Mouse (Mus musculus): ENCODE data around the gene Slc22a17. TPM values are rescaled to one million over a fixed set of nuclear protein-coding genes. Genes with fewer than 3 reads are reported as not detected.
"Not testable (repeated sequence)": the region's sequence is repeated elsewhere in the genome, so short reads cannot be mapped to it uniquely, and the experiment has no call there.

Slc22a17 gene
- 10 to 100 TPM; 11.8 to 13.9 TPM for total RNA-seq (2021)
- long read RNA-seq, experiment 1, transcript Slc22a17-210 (10 exons, 2,340 nt), result major isoform, 5 of 19 reads
- long read RNA-seq, experiment 1, partial matches to known transcripts, result 3 of 19 reads
- long read RNA-seq, experiment 1, other reads (novel, unspliced or antisense), result 9 of 19 reads
- long read RNA-seq, experiment 2, partial matches to known transcripts, result 2 of 11 reads
- long read RNA-seq, experiment 2, other reads (novel, unspliced or antisense), result 5 of 11 reads

DNA sequence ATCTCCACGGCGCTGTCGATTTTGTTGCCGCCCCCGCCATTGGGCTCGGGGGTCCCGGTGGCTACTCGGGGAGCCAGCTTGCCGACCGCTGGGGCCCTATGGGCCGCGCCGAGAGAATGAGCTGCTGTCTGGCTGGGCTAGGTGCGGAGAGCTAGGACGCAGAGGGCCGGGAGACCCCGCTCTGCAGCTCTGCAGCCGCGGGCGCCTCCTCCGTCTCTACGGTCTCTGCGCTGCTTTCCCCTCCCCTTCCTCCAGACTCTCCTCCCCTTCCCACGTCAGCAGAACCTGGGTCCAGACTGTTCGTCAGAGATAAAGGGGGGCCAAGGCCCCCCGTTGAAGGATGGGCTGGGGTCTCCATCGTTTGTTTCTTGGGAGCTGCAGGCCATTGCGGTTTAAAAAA is at the start of gene Slc22a17:
Gene Slc22a17 (minus strand): TSS at position 247 of the 400 bp plus-strand sequence.
- peak; percentile 71 for DNase-seq

DNA sequence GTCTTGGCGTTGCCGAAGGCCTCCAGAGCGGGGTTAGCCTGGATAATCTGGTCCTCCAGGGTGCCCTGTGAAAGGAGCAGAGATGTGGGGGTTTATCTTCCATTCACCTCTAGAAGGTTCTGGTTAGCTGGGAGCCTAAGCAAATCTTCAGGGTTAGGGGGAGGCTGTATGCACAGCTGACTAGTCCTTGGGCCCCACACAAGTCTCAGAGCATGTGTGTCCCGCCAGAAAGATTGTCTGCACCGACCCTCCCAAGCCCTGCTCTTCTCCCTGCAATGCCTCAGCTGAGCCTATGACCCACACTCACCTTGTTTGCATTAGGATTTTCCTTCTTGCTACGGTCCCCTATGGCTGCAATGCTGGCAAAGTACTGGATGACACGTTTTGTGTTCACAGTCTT is 49.8 kb upstream of the Slc22a17 start:
- DNase-seq, result no peak

DNA sequence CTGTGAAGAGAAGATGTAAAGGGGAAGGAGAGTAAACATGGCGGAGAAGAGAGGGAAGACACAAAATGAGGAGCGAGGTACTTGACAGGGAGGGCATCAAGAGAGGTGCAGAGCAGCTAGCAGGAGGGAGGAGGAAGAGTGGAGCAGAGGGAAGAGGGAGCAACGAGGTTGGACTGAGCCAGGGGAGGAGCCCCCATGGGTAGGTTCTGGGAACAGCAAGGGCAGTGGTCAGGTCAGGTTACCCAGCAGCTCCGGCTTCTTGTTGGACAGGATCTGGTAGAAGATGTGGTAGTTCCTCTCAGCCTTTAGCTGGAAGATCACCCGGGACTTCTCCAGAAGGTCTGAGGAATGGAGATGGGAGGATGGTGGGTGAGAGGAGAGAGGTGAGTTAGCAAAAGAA is 48.6 kb upstream of the Slc22a17 start:
- no peak for DNase-seq

DNA sequence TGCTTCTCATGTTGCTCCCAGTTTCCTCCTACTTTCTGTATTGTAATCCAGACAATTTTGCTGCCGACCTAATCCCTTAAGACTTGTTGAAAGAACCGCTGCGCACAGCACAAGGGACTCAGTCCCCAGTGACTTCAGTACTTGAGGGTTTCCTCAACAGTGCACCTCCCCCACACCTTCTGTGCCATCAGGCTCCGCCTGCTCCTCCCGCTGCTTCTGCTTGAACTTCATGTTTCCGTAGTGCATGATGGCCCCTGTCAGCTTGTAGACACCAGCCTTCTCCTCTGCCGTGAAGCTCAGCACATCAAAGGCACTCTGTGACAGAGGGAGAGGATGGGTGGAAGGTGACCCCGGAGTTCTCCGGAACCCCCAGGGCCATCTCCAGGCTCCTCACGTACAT is 47.8 kb upstream of the Slc22a17 start:
- DNase-seq, result no peak

DNA sequence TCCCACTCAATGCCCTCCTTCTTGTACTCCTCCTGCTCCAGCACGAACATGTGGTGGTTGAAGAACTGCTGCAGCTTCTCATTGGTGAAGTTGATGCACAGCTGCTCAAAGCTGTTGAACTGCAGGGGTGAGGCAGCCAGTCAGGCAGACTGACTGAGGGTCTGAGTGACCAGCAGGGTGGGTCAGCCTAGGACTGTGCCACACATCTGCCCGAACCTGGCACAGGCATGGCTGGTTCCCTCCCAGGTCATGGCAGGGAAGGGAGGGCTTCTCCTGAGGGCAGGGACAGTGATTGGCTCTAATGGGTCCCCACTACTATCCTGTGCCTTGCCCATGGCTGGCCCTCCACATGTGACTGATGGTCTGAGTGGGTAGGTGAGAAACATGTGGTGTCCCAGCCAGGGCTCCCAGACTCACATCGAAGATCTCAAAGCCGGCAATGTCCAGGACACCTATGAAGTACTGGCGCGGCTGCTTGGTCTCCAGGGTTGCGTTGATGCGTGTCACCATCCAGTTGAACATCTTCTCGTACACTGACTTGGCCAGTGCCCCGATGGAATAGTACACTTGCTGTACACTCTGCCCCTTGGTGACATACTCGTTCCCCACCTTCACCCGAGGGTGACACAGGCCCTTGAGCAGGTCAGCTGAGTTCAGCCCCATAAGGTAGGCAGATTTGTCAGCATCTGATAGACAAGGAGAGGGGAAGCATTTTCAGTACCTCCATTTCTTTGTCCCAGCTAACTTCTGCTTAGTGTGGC is 47.1 kb upstream of the Slc22a17 start:
- not testable (repeated sequence) for DNase-seq

DNA sequence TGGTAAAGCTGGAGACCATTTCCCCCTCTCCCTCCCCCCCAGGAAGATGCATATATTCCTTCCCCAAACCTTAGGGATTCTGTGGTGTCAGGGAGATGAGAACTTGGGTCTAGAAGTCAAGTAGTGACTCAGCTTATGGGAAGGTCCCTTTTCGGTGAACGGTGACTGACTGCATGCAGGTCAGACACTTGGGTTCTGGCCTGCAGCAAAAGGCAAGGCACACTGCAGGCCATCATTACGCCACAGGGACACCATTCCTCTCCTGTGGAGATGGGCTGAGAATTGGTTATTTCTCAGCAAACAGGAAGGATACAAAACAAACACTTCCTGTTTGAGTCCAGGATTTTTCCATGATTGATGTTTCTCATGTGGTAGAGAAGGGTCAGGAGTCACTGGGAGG is 46.3 kb upstream of the Slc22a17 start:
- no peak for DNase-seq

DNA sequence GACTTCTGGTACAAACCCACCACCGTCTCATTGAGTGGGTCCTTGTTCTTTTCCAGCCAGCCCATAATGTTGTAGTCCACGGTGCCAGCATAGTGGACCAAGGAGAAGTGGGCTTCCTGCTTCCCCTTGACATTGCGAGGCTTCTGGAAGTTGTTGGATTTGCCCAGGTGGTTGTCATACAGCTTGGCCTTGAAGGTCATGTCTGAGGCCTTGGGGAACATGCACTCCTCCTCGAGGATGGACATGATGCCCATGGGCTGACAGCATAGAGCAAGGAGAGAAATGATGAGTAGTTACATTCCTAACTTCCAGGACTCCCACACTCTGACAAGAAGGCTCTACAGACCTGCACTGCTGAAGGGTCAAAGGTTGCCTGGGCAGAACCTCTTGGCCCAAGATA is 45.6 kb upstream of the Slc22a17 start:
- DNase-seq, result no peak

DNA sequence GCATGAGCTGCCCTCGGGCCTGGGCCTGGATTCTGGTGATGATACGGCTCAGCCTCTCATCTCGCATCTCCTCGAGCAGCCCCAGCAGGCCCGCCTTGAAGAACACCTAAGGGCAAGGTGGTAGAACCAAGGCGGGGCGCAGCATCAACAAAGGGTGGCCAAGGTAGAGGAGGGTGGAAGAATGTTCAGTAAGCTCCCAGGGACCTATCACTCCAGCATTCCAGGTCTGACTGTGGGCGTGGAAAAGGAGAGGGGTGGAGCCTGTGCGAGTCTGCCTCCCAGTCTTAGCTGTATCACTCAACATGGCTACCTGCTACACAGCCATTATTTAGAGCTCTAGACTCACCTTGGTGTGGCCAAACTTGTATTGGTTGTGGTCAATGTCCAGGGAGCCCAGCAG is 43.6 kb upstream of the Slc22a17 start:
- no peak for DNase-seq

DNA sequence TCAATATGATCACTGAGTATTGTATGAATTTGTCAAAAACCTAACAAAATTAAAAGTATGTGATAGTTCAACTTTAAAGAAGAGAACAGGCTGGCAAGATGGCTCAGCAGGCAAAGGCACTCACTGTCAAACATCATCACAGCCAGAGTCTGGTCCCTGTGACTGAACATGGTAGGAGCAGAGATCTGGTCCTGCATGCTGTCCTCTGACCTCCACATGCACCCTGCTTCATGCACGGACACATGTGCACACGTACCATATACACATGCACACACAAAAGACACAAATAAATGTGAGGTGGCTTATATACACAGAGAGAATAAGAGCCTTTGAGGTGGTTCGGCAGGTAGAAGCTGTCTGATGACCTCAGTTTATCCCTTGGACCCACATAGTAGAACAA is 42.5 kb upstream of the Slc22a17 start:
- no peak for DNase-seq

DNA sequence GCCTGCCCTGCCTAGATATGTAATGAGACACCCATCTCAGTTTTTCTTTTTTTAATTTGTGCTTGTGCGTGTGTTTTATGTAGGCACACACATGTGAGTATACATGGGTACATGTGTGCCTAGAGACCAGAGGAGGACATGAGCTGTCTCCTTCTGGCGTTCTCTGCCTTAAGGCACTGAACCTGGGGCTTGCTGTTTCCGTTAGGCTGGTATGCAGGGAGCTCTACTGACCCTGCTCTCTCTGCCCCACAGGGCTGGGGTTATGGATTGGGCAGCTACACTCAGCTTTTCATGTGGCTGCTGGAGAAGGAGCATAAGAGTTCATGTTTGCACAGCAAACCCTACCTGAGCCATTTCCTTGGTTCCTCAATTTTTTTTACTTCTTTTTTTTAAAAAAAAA is 41.5 kb upstream of the Slc22a17 start:
- no peak for DNase-seq

DNA sequence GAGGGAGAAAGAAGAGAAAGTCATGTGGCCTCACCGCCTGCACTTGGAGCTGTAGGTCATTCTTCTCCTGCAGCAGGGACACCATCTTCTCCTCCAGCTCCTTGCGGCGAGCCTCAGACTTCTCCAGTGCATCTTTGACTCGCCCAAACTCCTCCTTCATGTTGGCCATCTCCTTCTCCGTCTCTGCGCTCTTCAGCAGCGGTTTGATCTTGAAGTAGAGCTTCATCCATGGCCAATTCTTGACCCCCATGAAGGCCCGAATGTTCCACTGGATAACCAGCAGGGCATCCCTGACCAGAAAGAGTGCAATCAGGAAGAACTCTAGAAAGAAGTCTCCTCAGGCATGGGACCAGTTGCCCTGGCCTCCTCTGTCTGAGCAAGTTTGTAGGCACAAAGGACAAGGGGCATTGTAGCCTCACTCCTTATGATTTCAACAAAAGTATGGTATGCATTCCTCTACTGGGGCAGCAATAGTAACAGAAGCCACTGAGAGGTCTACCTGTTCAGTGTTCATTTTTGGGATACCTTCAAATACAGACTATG is 40.8 kb upstream of the Slc22a17 start:
- no peak for DNase-seq

DNA sequence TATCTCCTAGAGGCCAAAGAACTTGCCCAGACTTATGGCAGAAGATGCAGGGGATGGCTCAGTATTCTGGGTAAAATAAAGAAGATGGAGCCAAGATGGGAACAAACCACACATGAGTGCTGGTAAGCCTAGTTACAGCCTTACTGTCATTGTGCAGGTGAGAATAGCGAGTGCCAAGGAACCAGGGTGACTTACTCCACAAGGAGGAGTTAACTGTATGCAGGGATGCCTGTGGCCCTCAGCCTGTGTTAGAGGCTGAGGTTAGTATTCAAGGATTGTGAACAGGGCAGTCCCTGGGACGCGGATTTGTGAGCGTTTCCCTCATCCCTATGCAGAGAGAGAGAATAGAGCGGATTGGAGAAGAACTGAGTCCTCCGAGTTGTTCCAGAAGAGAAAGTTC is 38.7 kb upstream of the Slc22a17 start:
- no peak for DNase-seq

DNA sequence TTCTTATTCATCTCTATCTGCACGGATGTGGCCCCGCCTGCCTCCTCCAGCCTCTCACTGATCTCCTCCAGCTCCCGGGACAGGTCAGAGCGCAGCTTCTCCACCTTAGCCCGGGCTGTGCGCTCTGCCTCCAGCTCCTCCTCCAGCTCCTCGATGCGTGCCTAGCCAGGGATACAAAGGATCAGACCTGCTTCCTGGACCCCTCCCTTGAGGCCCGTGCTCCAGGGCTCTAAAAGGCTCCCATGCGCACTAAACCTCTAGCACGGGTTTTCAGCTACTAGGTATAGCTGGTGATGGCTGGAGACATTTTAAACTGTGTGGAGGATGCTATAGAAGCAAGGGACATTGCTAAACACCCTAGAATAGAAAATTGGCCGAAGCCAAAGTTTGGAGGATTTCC is 37.6 kb upstream of the Slc22a17 start:
- DNase-seq, result no peak

DNA sequence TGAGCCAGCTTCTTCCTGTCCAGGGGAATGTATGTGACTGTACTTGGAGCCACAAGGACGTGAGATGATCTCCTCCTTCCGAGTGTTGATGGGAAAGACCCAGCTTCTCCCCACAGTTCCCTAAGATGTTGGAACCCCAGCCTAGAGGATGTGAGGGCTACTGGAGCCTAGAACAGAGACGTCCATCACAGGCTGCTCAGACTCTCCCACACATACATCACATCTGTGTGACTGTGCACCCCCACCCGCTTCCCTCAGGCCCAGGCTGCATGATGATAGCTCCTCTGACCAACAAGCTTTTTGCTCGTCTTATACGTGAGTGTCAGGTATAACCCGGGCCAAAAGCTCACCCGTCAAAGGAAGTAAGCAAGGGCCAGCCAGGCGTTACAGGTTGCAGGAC is 35.8 kb upstream of the Slc22a17 start:
- DNase-seq, result no peak

DNA sequence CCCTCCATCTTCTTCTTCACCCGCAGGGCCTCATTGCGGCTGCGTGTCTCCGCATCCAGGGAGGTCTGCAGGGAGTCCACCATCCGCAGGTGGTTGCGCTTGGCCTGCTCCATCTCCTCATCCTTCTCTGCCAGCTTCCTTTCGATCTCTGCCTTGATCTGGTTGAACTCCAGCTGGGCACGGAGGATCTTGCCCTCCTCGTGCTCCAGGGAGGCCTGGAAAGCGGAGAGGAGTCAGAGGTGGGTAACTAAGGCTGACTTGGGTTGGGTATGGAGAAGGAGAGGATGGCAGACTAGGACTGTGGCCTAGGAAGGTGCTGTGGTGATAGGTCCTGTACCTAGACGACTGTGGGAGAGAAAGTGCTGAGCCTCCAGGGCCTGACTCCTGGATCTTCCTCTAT is 34.1 kb upstream of the Slc22a17 start:
- DNase-seq, result not testable (repeated sequence)

DNA sequence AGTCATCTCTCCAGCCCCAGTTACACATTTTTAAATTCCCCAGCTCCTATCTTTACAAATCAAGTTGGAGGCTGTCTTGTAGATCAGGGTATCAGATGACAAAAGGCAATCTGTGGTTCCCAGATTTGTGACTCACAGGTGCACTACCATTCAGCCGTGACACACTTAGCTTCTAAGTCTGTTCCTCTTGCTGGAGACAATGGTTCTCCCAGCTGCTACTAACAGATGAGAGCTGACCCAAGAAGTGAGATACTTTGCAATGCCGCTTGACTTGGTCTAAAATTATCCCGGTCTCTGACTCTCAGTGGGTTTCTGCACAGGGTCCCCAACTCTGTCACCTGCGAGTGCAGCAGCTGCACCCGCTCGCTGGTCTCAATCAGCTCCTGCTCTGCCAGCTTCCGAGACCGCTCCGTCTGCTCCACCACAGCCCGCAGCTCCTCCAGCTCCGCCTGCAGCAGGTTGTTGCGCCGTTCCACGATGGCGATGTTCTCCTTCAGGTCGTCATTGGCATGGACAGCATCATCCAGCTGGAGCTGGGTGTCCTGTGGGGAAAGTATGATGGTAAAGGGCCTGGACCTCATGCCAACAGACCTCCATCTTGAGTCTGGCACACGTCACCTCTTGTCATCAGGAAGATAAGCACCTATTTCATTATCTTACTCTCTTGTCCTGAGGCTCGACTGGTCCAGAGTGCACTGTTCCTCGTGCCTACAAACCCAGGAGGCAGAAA is 33.2 kb upstream of the Slc22a17 start:
- no peak for DNase-seq

DNA sequence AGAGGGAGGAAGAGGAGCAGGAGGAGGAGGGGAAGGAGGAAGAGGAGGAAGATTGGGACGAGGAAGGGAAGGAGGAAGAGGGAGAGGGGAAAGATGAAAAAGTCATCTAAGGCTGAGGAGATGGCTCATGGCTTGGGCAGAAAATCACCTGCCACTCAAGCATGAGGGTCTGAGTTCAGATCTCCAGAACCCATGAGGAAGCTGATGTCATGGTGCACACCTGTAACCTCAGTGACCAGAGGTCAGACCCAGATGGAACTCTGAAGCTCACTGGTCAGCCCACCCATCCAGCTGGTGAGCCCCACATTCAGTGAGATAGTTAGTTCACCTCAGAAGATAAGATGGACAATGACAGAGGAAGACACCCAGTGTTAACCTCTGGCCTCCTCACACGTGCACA is 32.0 kb upstream of the Slc22a17 start:
- no peak for DNase-seq

DNA sequence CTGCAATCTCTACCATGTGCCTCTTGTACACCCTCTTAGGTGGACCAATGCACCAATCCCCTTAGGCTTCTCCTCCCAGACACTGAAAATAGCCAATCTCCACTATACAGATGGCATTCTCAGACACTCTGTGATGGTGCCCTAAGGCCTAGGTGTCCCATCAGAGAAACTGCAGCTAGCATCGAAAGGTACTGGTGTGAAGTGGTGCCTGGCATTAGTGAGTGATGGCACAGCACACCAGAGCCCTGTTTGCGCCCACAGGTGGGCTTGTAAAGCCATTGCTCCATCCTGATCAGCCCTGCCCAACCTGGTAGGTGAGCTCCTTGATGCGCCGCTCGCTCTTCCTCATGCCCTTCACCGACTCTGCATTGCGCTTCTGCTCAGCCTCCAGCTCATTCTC is 31.0 kb upstream of the Slc22a17 start:
- no peak for DNase-seq

DNA sequence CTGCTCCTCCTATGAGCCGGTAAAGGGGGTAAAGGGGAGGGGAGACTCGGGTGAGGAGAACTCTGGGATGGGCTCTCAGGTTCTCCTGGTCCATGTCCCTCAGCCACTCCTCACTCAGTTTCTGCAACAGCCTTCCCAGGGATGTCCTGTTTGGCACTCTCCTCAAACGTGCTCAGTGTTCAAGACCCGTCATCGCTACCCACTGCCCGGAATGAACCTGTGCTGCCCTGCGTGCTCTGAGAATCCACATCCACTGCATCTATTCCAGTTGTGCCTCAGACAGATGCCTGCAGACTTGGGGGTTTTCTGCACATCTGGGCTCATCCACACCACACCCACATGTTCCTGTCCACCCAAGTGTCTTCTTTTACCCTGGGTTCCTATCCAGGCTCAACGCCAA is 29.5 kb upstream of the Slc22a17 start:
- DNase-seq, result no peak

DNA sequence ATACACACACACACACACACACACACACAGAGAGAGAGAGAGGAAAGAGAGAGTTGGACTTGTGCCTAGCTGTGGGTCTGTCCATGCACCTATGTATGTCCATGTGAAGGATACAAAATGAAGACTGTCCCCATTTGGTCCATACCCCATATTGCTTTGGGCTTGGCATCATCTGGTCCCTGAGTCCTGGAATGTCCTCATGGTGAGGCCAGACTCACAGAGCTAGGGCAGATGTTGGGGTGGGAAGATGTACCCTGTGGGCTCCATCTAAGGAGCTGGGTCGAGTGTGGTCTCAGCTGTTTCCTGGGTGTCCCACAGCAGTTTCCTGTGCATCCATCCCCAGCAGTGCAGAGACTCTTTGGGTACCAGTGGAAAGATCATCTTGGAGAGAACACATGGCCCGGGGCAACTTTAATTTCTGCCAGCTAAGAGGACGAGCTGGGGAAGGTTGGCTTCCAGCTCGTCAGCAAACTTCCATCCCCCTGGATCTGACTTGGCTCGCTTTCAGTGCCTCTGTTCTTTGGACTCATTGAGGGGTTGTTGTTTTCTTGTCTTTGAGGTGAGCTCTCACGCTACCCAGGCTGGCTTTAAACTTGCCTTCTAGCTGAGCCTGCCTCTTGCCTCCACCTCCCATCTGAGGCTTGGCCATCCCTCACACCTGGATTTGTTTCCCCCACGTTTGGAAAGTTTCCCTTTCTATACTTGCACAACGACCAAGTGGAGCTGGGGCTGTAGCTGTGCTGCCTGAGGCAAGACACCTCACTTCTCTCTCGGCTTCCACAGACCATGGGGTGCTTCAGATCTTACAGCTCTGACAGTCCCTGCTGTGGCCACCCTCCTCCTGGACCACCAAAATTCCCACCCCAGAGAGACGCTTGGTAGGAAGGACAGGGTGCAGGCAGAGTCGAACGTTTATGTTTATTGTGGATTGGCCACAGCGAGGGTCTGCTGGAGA is 28.4 kb upstream of the Slc22a17 start:
- DNase-seq, result no peak

DNA sequence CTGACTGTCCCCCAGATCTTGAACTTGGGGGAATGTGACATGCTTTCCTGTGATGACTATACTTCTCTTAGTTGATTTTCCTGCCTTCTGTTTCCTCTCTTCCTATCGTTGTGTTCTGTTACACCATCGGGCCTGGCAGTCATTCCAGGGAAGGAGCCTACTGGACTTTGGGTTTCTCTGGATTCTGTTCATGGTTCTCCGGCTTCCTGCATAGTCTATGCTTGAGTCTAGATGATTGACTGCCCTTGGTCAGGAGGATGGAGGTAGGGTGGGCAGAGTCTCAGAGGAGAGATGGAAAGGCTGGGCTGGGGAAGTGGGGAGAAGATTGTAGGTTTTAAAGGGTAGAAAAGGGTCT is 27.2 kb upstream of the Slc22a17 start:
- DNase-seq, result no peak
